Comparison of ENCODE assay signal across 9 mouse cellular contexts in genomic region chr5:91739433-91740158, GRCm38 (mm10).
DNase-seq lines count a peak whose midpoint lies in the region; ATAC-seq and TF ChIP-seq lines count a peak whose summit lies in the region.
"Had no signal": no experiment of that assay in that cellular context is flagged by ENCODE, and none has a peak within 500 bp of the region (broad histone marks: within the 10 kb centered on the region; RNA-seq: fewer than 3 reads in every experiment).

No protein-coding gene starts in this region.

- no peak overlapping the region for H3K9ac ChIP-seq in forebrain, embryonic 16.5 days (replicated peaks; ENCODE audit: low read depth, low read length)

- peak; percentile 55; the same call in 1 of the 2 replicates for ATAC-seq in forebrain, embryonic 16.5 days

- H3K27ac ChIP-seq in forebrain, embryonic 16.5 days (ENCODE audit: low read length), result no peak overlapping the region
- no peak overlapping the region for H3K27ac ChIP-seq in forebrain, embryonic 10.5 days
- peak overlapping the region; percentile 44 for H3K27ac ChIP-seq in embryonic facial prominence, embryonic 10.5 days (replicated peaks)
- H3K27ac ChIP-seq in left cerebral cortex, adult 2 months, result no peak overlapping the region

- no peak overlapping the region for H3K4me3 ChIP-seq in forebrain, embryonic 16.5 days (replicated peaks; ENCODE audit: low read length)
- H3K4me3 ChIP-seq in forebrain, embryonic 10.5 days, result no peak overlapping the region
- H3K4me3 ChIP-seq in embryonic facial prominence, embryonic 10.5 days, result no peak overlapping the region
- H3K4me3 ChIP-seq in left cerebral cortex, adult 2 months, result no peak overlapping the region

- H3K4me1 ChIP-seq in forebrain, embryonic 16.5 days (replicated peaks; ENCODE audit: control insufficient read depth, insufficient read depth, low read length), result no peaks in the 10 kb centered on the region
- peaks cover 13% of the 10 kb centered on the region for H3K4me1 ChIP-seq in forebrain, embryonic 10.5 days
- H3K4me1 ChIP-seq in embryonic facial prominence, embryonic 10.5 days, result peaks cover 18% of the 10 kb centered on the region

- H3K9me3 ChIP-seq in forebrain, embryonic 16.5 days (ENCODE audit: control insufficient read depth, low read length), result no peaks in the 10 kb centered on the region
- H3K9me3 ChIP-seq in forebrain, embryonic 10.5 days, result no peaks in the 10 kb centered on the region
- no peaks in the 10 kb centered on the region for H3K9me3 ChIP-seq in embryonic facial prominence, embryonic 10.5 days

- H3K4me2 ChIP-seq in forebrain, embryonic 16.5 days (ENCODE audit: low read length), result no peak overlapping the region

- no peaks in the 10 kb centered on the region for H3K27me3 ChIP-seq in forebrain, embryonic 16.5 days (replicated peaks; ENCODE audit: control insufficient read depth, insufficient read depth, low read length)
- H3K27me3 ChIP-seq in forebrain, embryonic 10.5 days (ENCODE audit: poor library complexity, severe bottlenecking), result no peaks in the 10 kb centered on the region
- no peaks in the 10 kb centered on the region for H3K27me3 ChIP-seq in embryonic facial prominence, embryonic 10.5 days (replicated peaks; ENCODE audit: low read depth, poor library complexity, severe bottlenecking)
- H3K27me3 ChIP-seq: CH12.LX had no signal

- 70% methylated on average over 16 of the region's 16 CpGs for WGBS in forebrain, embryonic 16.5 days
- WGBS in forebrain, embryonic 10.5 days, result 81% methylated on average over 16 of the region's 16 CpGs
- WGBS in embryonic facial prominence, embryonic 10.5 days, result 65% methylated on average over 16 of the region's 16 CpGs

- no peak for TF ChIP-seq CTCF in left cerebral cortex, adult 2 months (IDR thresholded peaks at IDR 0.05)

- DNase-seq in forebrain, embryonic 10.5 days (ENCODE audit: extremely low spot score, low spot score), result no peak
- no peak for DNase-seq in embryonic facial prominence, embryonic 10.5 days (ENCODE audit: low spot score)
- peak; percentile 66 for DNase-seq in heart, postnatal 4 days
- peak; percentile 45 to 49 for DNase-seq in left cerebral cortex, adult 2 months (ENCODE audit: extremely low spot score in 1 of 2, low spot score in 2 of 2)
- peak; percentile 56 for DNase-seq in right cerebral cortex, adult 18-20 months
- DNase-seq in thymus, postnatal 36 days, result no peak
- no peak for DNase-seq in thymus, postnatal 14 days

- intact Hi-C loops in left cerebral cortex, adult 2 months (cut with DNase I), result no loop called here

- no peaks in the 10 kb centered on the region for H3K36me3 ChIP-seq in forebrain, embryonic 16.5 days (ENCODE audit: control insufficient read depth, insufficient read depth)
- no peaks in the 10 kb centered on the region for H3K36me3 ChIP-seq in forebrain, embryonic 10.5 days (replicated peaks)
- H3K36me3 ChIP-seq in embryonic facial prominence, embryonic 10.5 days (replicated peaks), result no peaks in the 10 kb centered on the region

Comparison
In these comparisons a context has a peak if more than half of its experiments do, and no peak if none do; other contexts are left out.
1. DNase-seq: peak in heart, postnatal 4 days (single experiment), left cerebral cortex, adult 2 months (2 of 2) and right cerebral cortex, adult 18-20 months (single experiment); none in forebrain, embryonic 10.5 days (single experiment), embryonic facial prominence, embryonic 10.5 days (single experiment), thymus, postnatal 36 days (0 of 2) and thymus, postnatal 14 days (single experiment).